Mouse (Mus musculus) lung, postnatal 14 days (tissue): ENCODE measurements around the gene Gm38655.
"Not testable (repeated sequence)": the region's sequence is repeated elsewhere in the genome, so short reads cannot be mapped to it uniquely, and the experiment has no call there.

Experiments
- DNase-seq: peaks from one replicate; pipeline ENCODE4 v3.0.0; 2021

Gene Gm38655

GRCm38 (mm10) chr17:25165970-25166671 is 9.2 kb downstream of the Gm38655 start:
- DNase-seq = no peak

GRCm38 (mm10) chr17:25164770-25165169 is 10.5 kb downstream of the Gm38655 start:
- no peak for DNase-seq

- DNase-seq = no peak
Measured at GRCm38 (mm10) chr17:25163387-25163786, 11.9 kb downstream of the Gm38655 start.

- DNase-seq = no peak
Measured at GRCm38 (mm10) chr17:25162161-25162560, 13.1 kb downstream of the Gm38655 start, which contains the start of gene Ccdc154. Gene Ccdc154 (plus strand): TSS chr17:25162461.

GRCm38 (mm10) chr17:25139960-25140359 is 35.3 kb downstream of the Gm38655 start:
- DNase-seq = no peak

GRCm38 (mm10) chr17:25138803-25139202 is 36.5 kb downstream of the Gm38655 start:
- DNase-seq = no peak

GRCm38 (mm10) chr17:25135622-25136021 is 39.6 kb downstream of the Gm38655 start:
- DNase-seq = no peak

GRCm38 (mm10) chr17:25133275-25133698 is 42.0 kb downstream of the Gm38655 start, which contains the start of gene Clcn7:
Gene Clcn7 (plus strand): TSS chr17:25133391.
- peak; percentile 93 for DNase-seq

- no peak for DNase-seq
Measured at GRCm38 (mm10) chr17:25130060-25130459, 45.2 kb downstream of the Gm38655 start.

- no peak for DNase-seq
Measured at GRCm38 (mm10) chr17:25127681-25128080, 47.6 kb downstream of the Gm38655 start.

- no peak for DNase-seq
Measured at GRCm38 (mm10) chr17:25127079-25127478, 48.2 kb downstream of the Gm38655 start.

- DNase-seq = not testable (repeated sequence)
Measured at GRCm38 (mm10) chr17:25125442-25126060, 49.7 kb downstream of the Gm38655 start.

- peak; percentile 14 for DNase-seq
Measured at GRCm38 (mm10) chr17:25123979-25124378, 51.3 kb downstream of the Gm38655 start.
